Mouse (Mus musculus) liver, adult 2 months (tissue): ENCODE measurements around the gene Lpcat3. TPM values are rescaled to one million over a fixed set of nuclear protein-coding genes. Genes with fewer than 3 reads are reported as not detected.

Experiments
- DNase-seq: peaks from one replicate; pipeline ENCODE4 v3.0.0-alpha.2; 2011; ENCODE audit warnings: low read depth, low spot score; ENCODE audit errors: extremely low read depth
- H3K27ac ChIP-seq: fragments of 200-500 bp; replicated peaks from 2 replicates; pipeline ENCODE4 v1.5.1; 2012; ENCODE audit warnings: low read depth, mild to moderate bottlenecking, control low read depth, inconsistent platforms, low read length; ENCODE audit not compliant: insufficient read depth
- H3K27me3 ChIP-seq: fragments of 200-500 bp; 2 replicates; pipeline ENCODE4 v1.6.1; 2012; ENCODE audit warnings: mild to moderate bottlenecking, moderate library complexity, low read length, inconsistent platforms; ENCODE audit not compliant: control insufficient read depth, insufficient read depth
- H3K36me3 ChIP-seq: fragments of 200-500 bp; 2 replicates; pipeline ENCODE4 v1.6.1; 2012; ENCODE audit warnings: low read length, inconsistent platforms; ENCODE audit not compliant: control insufficient read depth, insufficient read depth
- H3K4me1 ChIP-seq: fragments of 200-500 bp; 2 replicates; pipeline ENCODE4 v1.6.1; 2011; ENCODE audit warnings: low read length; ENCODE audit not compliant: control insufficient read depth, insufficient read depth
- H3K4me3 ChIP-seq: fragments of 200-500 bp; 2 replicates; pipeline ENCODE4 v1.5.1; 2011; ENCODE audit warnings: low read depth, mild to moderate bottlenecking, control low read depth, low read length, moderate library complexity; ENCODE audit not compliant: insufficient read depth
- H3K79me2 ChIP-seq: fragments of 200-500 bp; 2 replicates; pipeline ENCODE4 v1.6.1; 2012; ENCODE audit warnings: inconsistent platforms, mild to moderate bottlenecking, low read length, moderate library complexity; ENCODE audit not compliant: control insufficient read depth, insufficient read depth
- H3K9ac ChIP-seq: fragments of 200-500 bp; 2 replicates; pipeline ENCODE4 v1.6.1; 2012; ENCODE audit warnings: low read depth, mild to moderate bottlenecking, control low read depth, inconsistent platforms, low read length
- CTCF ChIP-seq: fragments of 200-500 bp; IDR thresholded peaks from 2 replicates; pipeline ENCODE4 v1.5.1; 2011; ENCODE audit warnings: low read depth, low read length, control low read depth
- POLR2A ChIP-seq: fragments of 200-500 bp; IDR thresholded peaks from 2 replicates; pipeline ENCODE4 v1.6.1; 2011; ENCODE audit warnings: low read length, control low read depth; ENCODE audit not compliant: insufficient read depth; ENCODE audit errors: extremely low read depth
- WGBS: fragments of 180-500 bp; shearing (Covaris S2); methylation state at CpG from one replicate; pipeline ENCODE4 v1.1.7; 2018; 5-methylcytosine and 5-hydroxymethylcytosine counted together
- polyA plus RNA-seq: library from polyadenylated mRNA; depleted of rRNA; stranded (reverse); fragments of >200 nt; gene quantifications from 2 replicates; pipeline ENCODE4 v1.2.3, GENCODE M21; 2012
- total RNA-seq: library from RNA; depleted of rRNA; stranded (reverse); fragments of >200 nt; gene quantifications from 2 replicates; pipeline ENCODE4 v1.2.3, GENCODE M21; 2014

The Lpcat3 gene
- total and polyA plus RNA-seq, 2 experiments: 72.4 to 188 TPM

GRCm38 (mm10) chr6:124722876-124723473, 60.1 kb downstream of the Lpcat3 start:
- Histone ChIP-seq H3K27me3 (no peaks in the 10 kb centered on the region), H3K79me2 (no peaks in the 10 kb centered on the region), H3K36me3 (no peaks in the 10 kb centered on the region), H3K9ac (no peak overlapping the region), H3K4me3 (no peak overlapping the region), H3K27ac (no peak overlapping the region), H3K4me1 (peaks cover 10% of the 10 kb centered on the region)
- DNase-seq: no peak
- 92% methylated on average over 6 of the region's 6 CpGs for WGBS
- TF ChIP-seq POLR2A (no peak), CTCF (no peak)

GRCm38 (mm10) chr6:124723541-124723940, 60.7 kb downstream of the Lpcat3 start:
- Histone ChIP-seq H3K4me1 (peaks cover 10% of the 10 kb centered on the region), H3K27ac (no peak overlapping the region), H3K79me2 (no peaks in the 10 kb centered on the region), H3K27me3 (no peaks in the 10 kb centered on the region), H3K36me3 (no peaks in the 10 kb centered on the region), H3K9ac (no peak overlapping the region), H3K4me3 (no peak overlapping the region)
- 72% methylated on average over 8 of the region's 8 CpGs for WGBS
- no peak for DNase-seq
- TF ChIP-seq CTCF (no peak), POLR2A (no peak)

GRCm38 (mm10) chr6:124724472-124724871, 61.6 kb downstream of the Lpcat3 start:
- Histone ChIP-seq H3K9ac (no peak overlapping the region), H3K4me1 (peaks cover 7% of the 10 kb centered on the region; the same call in 1 of the 2 replicates), H3K36me3 (no peaks in the 10 kb centered on the region), H3K27me3 (no peaks in the 10 kb centered on the region), H3K4me3 (no peak overlapping the region), H3K27ac (no peak overlapping the region), H3K79me2 (no peaks in the 10 kb centered on the region)
- TF ChIP-seq CTCF (no peak), POLR2A (no peak)
- WGBS: 90% methylated on average over 10 of the region's 10 CpGs
- DNase-seq: no peak

GRCm38 (mm10) chr6:124728621-124729020, 65.8 kb downstream of the Lpcat3 start:
- TF ChIP-seq POLR2A: no peak
- TF ChIP-seq CTCF: no peak
- no peak overlapping the region for H3K27ac ChIP-seq
- H3K4me1 ChIP-seq: no peaks in the 10 kb centered on the region
- WGBS: 93% methylated on average over 10 of the region's 10 CpGs
- no peaks in the 10 kb centered on the region; the same call in 1 of the 2 replicates for H3K79me2 ChIP-seq
- no peak overlapping the region for H3K4me3 ChIP-seq
- no peak for DNase-seq
- H3K9ac ChIP-seq: no peak overlapping the region
- H3K36me3 ChIP-seq: no peaks in the 10 kb centered on the region; the same call in 1 of the 2 replicates
- H3K27me3 ChIP-seq: no peaks in the 10 kb centered on the region

GRCm38 (mm10) chr6:124729850-124730705, 67.3 kb downstream of the Lpcat3 start:
- Histone ChIP-seq H3K9ac (no peak overlapping the region), H3K4me3 (no peak overlapping the region), H3K27me3 (no peaks in the 10 kb centered on the region), H3K79me2 (no peaks in the 10 kb centered on the region; the same call in 1 of the 2 replicates), H3K4me1 (no peaks in the 10 kb centered on the region), H3K27ac (peak overlapping the region; percentile 24; the same call in 1 of the 2 replicates), H3K36me3 (no peaks in the 10 kb centered on the region; the same call in 1 of the 2 replicates)
- 77% methylated on average over 8 of the region's 8 CpGs for WGBS
- TF ChIP-seq CTCF (no peak), POLR2A (no peak)
- DNase-seq: peak; percentile 41
